8 mouse cellular contexts compared by ENCODE assay signal in genomic region chr7:29517178-29517577, GRCm38 (mm10). TPM values are rescaled to one million over a fixed set of nuclear protein-coding genes. Genes with fewer than 3 reads are reported as not detected.
DNase-seq lines count a peak whose midpoint lies in the region; ATAC-seq and TF ChIP-seq lines count a peak whose summit lies in the region.

No protein-coding gene starts in this region.

- peak overlapping the region; percentile 94 for H3K4me3 ChIP-seq in left cerebral cortex, adult 2 months
- H3K4me3 ChIP-seq in forebrain, embryonic 10.5 days: peak overlapping the region; percentile 90
- no peak overlapping the region; the same call in 1 of the 2 replicates for H3K4me3 ChIP-seq in neural tube, embryonic 12.5 days

- peaks cover 51% of the 10 kb centered on the region for H3K4me1 ChIP-seq in forebrain, embryonic 10.5 days
- H3K4me1 ChIP-seq in neural tube, embryonic 12.5 days: peaks cover 25% of the 10 kb centered on the region

- no peak for TF ChIP-seq CTCF in left cerebral cortex, adult 2 months (IDR thresholded peaks at IDR 0.05)

- intact Hi-C loops in left cerebral cortex, adult 2 months (cut with DNase I): no loop called here
- intact Hi-C loops in left cerebral cortex, postnatal 4 days (cut with DNase I): no loop called here

- H3K36me3 ChIP-seq in forebrain, embryonic 10.5 days (replicated peaks): no peaks in the 10 kb centered on the region
- H3K36me3 ChIP-seq in neural tube, embryonic 12.5 days: no peaks in the 10 kb centered on the region

- no peak for ATAC-seq in neural tube, embryonic 12.5 days (ENCODE audit: low FRiP score, low read depth)

- no peak for DNase-seq in left cerebral cortex, adult 2 months (ENCODE audit: extremely low spot score in 1 of 2, low spot score in 2 of 2)
- no peak for DNase-seq in left cerebral cortex, adult 11 months (ENCODE audit: low spot score)
- DNase-seq in forebrain, embryonic 10.5 days (ENCODE audit: extremely low spot score, low spot score): no peak
- peak; percentile 54 to 56 for DNase-seq in layer of hippocampus, adult 8-10 months (ENCODE audit: low spot score in 2 of 2)
- no peak for DNase-seq in cerebellum, postnatal 25 days
- no peak for DNase-seq in left cerebral cortex, postnatal 4 days
- DNase-seq in retina, embryonic 14.5 days (ENCODE audit: low spot score): no peak

- 0 out of 2 replicates have a peak overlapping the region, but pooled peaks have one; percentile 8 for H3K9ac ChIP-seq in neural tube, embryonic 12.5 days

- 73% methylated on average over 5 of the region's 5 CpGs for WGBS in forebrain, embryonic 10.5 days
- 66% methylated on average over 5 of the region's 5 CpGs for WGBS in neural tube, embryonic 12.5 days

- peaks cover 5% of the 10 kb centered on the region; the same call in 1 of the 2 replicates for H3K27me3 ChIP-seq in forebrain, embryonic 10.5 days (ENCODE audit: poor library complexity, severe bottlenecking)
- H3K27me3 ChIP-seq in neural tube, embryonic 12.5 days (replicated peaks): no peaks in the 10 kb centered on the region

- H3K27ac ChIP-seq in left cerebral cortex, adult 2 months: no peak overlapping the region
- H3K27ac ChIP-seq in forebrain, embryonic 10.5 days: no peak overlapping the region
- no peak overlapping the region for H3K27ac ChIP-seq in neural tube, embryonic 12.5 days

- no peaks in the 10 kb centered on the region for H3K9me3 ChIP-seq in forebrain, embryonic 10.5 days
- H3K9me3 ChIP-seq in neural tube, embryonic 12.5 days: no peaks in the 10 kb centered on the region

- peak overlapping the region; percentile 82 for H3K4me2 ChIP-seq in neural tube, embryonic 12.5 days (replicated peaks)

RNA-seq across cellular contexts. Expression of gene Sipa1l3, which starts 1.3 kb away (rescaled TPM):
- 10 to 100 TPM; 51.3 to 61.8 TPM for total RNA-seq in left cerebral cortex, adult 2 months (2021)
- 9.3 and 12.4 TPM in 2 replicates for polyA plus RNA-seq in forebrain, embryonic 10.5 days (2016; fragmentation: Nextera tagmentation; extraction: Ambion mirVana)
- 100 to 1,000 TPM; 158 to 231 (median 197) TPM for total RNA-seq in layer of hippocampus, adult 8-10 months (2022)
- 10.8 and 11.8 TPM in 2 replicates for polyA plus RNA-seq in neural tube, embryonic 12.5 days (2016; fragmentation: Nextera tagmentation; extraction: Ambion mirVana)
- 10 to 100 TPM; 58.2 to 58.4 TPM for total RNA-seq in left cerebral cortex, postnatal 4 days (2021)

Comparison
In these comparisons a context has a peak if more than half of its experiments do, and no peak if none do; other contexts are left out.
1. DNase-seq: peak in layer of hippocampus, adult 8-10 months (2 of 2); none in left cerebral cortex, adult 2 months (0 of 2), left cerebral cortex, adult 11 months (single experiment), forebrain, embryonic 10.5 days (single experiment), cerebellum, postnatal 25 days (0 of 2), left cerebral cortex, postnatal 4 days (single experiment) and retina, embryonic 14.5 days (single experiment).